Mouse (Mus musculus): ENCODE measurements around the gene Wdr74. TPM values are rescaled to one million over a fixed set of nuclear protein-coding genes. Genes with fewer than 3 reads are reported as not detected.

Wdr74 gene
- total RNA-seq (2021), result 10 to 100 TPM; 55.9 to 56.5 TPM

DNA sequence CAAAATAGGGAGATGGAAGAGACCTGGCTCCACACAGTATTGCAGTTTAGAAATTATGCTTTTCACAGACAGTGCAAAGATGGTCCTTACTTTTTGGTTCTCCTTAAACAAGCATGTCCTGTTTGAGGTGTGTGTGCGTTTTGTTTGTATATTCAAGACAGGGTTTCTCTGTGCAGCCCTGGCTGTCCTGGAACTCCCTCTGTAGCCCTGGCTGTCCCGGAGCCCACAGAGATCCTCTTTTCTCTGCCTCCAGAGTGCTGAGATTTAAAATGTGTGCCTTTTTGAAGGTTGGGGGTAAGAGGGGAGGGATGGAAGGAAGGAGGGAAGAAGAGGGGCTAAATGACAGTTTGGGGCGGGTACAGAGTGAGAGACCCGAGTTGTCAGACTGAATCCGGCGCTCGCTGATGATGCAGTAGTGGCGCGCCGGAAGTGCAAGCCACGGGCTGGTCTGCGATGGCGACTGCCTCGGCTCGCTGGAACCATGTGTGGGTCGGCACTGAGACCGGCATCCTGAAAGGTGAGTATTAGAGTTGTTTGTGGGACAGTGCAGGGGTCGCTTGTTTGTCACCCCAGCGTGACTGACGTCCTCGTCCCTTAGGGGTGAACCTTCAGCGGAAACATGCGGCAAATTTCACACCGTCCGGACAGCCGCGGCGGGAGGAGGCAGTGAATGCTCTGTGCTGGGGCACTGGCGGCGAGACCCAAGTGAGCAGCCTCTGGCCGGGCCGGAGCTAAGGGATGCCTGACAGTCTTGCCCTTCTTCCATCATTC is at the start of gene Wdr74:
Gene Wdr74 (plus strand): TSS at position 439 of the 771 bp plus-strand sequence.
- intact Hi-C loops (cut with DNase I), result no loop called here

DNA sequence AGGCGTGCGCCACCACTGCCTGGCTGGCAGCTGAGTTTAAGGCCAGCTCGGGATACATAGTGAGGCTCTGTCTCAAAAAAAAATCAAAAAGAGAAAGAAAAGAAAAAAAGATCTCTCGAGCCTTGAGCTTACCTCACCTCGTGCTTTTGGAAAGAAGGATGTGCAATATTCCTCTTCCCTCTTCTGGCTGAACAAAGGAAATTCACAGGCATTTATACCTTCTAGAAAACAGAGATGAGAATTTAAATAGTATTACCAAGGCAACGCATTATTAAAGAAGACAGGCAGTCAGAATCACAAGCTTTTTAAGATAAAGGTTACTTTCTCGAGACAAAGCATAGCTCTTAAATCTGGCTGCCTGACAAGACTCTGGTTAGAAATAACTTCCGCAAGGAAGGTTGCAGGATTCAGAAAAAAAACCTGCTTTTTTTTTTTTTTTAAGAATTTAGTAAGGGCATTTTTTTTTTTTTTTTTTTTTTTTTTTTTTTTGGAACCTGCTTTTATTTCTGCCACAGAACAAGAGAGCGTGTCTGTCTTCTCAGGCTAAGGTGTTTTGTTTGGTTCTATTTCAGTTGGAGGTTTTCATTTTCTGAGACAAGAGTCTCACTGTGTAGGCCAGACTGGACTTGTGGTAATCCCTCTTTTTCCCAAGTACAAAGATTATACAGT is 43.6 kb upstream of the Wdr74 start:
- DNase-seq, result no peak
- intact Hi-C loops (cut with DNase I), result no loop called here

More for the DNA sequence above, at the start of gene Wdr74:
- DNase-seq, result peak; percentile 93

DNA sequence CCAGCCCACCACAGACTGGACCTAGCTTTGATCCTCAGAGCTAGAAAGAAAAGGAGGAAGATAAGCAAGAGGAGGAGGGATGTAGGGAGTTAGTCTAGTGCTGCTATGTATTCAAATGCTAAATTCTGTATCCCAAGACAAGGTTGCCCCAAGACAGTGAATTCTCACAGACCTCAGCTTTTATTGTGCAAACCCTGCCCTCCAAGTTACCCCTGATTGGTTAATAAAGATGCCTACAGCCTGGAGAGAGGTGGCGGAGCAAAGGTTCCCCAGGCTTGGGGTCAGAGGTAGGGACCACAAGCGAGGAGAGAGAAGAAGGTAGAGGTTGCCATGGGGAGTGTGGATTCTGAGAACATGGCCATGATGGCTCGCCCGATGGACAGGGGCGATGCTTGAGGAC is 42.9 kb upstream of the Wdr74 start:
- intact Hi-C loops (cut with DNase I), result no loop called here
- no peak for DNase-seq

DNA sequence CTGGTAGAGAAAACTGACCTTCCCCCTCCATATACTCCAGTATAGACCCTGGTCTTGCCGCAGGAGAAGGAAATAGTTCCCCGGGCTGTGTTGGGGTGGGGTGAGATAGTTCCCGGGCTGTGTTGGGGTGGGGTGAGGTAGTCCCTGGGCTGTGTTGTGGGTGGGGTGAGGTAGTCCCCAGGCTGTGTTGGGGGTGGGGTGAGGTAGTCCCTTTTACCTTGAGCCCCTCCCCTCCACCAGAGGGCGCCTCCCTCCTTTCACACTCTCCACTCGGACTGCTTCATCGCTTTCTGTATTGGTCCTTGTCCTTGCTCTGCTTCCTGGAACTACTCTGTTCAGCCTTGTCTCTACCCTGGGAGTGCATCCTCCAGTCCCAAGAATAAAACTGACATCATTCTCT is 40.3 kb upstream of the Wdr74 start:
- no peak for DNase-seq
- intact Hi-C loops (cut with DNase I), result no loop called here

DNA sequence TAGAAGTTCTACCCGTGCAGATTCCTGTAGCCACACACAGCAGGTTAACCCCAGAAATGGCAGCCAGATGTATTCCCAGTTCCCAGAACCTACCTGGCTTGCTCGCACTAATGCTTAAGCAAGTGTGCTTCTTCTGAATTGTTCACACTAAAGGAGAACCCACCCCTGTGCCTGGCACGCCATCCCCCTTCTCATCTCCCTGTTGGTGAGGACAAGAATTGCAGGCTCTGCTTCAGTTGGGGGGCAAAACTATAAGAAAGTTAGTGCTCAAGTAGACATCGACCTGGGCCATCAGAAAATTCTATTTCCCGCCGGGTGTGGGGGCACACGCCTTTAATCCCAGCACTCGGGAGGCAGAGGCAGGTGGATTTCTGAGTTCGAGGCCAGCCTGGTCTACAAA is 36.0 kb upstream of the Wdr74 start:
- intact Hi-C loops (cut with DNase I), result no loop called here
- no peak for DNase-seq

DNA sequence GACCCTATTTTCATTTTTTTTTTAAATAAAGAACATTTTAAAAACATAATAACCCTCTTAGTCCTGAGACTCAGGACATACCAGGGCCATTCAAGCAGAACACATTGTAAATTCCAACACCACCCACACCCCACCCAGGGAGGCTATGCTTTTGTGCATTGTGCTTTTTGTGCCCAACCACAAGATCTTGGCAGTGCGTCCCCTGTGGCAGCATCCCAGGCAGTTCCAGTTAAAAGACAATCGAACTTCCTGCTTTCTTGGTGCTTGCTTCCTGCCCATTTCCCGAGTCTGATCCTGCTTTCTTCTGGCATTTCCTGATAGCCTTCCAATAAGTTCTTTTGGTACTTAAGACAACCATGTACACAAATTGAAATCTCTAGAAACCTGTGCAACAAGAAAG is 33.2 kb upstream of the Wdr74 start:
- intact Hi-C loops (cut with DNase I), result no loop called here

DNA sequence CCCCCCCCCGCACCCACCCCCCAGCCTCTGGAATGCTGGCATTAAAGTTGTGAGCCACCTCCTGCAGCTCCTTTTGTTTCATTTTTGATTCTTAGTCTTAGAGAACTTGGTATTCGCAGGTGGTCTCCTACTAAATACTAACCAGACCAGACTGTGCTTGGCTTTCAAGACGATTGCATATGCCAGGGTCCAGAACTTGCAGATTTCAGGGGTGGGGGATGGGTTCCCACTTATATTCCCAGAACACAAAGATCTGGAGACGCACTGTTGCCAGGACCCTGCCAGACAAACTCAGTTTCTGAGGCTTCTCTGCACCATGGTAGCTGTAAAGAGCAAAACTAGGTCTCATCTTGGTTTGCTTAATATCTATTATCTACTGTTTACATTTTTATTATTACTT is 32.1 kb upstream of the Wdr74 start:
- intact Hi-C loops (cut with DNase I), result no loop called here
- no peak for DNase-seq

More for the DNA sequence above, 33.2 kb upstream of the Wdr74 start:
- DNase-seq, result no peak

DNA sequence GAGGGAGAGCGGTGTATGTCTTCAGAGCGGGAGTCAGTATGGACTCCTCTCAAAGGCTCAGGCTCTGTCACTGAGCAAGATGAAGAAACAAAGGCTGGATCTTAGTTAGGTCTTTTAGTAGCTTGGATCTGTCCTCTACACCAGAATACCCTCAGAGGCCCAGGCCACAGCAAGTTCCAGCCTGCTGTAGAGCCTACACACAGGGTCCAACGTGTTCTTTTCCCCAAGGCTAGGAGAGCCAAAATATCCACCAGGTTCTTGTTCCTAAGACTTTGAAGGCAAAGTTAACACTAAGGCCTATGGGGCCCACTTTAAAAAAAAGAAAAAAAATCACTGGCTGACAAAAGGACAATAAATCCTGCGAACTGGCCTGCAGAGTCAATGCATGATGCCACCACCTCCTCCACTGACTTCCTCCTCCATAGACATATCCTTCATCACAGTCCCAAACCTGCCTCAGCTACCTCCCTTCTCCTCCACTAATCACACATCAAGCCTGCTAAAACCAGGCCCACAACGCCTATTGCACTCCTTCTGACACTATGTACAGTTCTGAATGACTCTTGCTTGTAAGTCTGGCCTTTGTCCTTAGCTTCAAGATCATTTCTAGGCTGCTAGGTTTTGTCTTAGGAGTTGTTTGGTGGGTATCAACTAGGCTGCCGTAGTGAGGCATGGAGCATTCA is 30.5 kb upstream of the Wdr74 start:
- intact Hi-C loops (cut with DNase I), result no loop called here
- no peak for DNase-seq

DNA sequence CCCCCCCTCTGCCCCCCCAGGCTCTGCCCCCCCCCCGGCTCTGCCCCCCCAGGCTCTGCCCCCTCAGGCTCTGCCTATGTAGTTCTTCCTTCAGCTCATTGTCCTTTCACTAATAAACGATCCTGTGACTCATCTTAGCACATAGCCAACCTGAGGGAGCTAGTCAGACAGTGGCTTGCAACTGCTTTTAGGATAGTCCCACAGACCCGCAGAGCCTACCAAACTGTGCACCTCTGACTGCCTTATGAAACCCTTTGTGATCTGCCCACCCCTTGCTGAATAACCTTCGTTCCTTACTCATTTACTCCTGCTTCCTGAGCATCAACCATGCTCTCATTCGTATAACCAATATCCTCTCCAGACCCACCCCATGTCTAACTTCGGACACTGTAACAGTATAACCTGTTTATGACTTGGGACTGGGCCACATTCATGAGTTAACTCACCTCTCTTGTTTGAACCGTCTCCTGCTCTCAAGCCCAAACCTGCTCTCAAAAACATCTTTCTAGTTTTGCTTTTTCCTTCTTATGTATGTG is 29.4 kb upstream of the Wdr74 start:
- intact Hi-C loops (cut with DNase I), result no loop called here
- no peak for DNase-seq

DNA sequence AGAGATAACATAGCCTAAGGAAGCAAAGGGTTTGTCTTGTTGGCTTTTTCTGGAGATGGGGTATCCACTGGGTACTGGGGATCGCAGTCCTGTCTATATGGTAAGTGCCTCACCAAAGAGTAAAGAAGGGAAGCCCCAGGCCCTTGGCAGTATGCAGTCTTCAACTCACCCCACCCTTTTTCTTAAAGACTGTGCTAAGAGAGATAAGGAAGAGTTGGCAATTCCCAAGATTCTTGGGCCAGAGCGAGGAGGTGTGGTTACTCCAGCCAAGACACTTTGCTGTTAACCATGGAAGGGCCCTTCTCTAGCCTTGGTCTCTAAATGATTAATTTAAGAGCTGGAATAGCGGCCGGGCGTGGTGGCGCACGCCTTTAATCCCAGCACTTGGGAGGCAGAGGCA is 28.7 kb upstream of the Wdr74 start:
- intact Hi-C loops (cut with DNase I), result no loop called here
- no peak for DNase-seq

DNA sequence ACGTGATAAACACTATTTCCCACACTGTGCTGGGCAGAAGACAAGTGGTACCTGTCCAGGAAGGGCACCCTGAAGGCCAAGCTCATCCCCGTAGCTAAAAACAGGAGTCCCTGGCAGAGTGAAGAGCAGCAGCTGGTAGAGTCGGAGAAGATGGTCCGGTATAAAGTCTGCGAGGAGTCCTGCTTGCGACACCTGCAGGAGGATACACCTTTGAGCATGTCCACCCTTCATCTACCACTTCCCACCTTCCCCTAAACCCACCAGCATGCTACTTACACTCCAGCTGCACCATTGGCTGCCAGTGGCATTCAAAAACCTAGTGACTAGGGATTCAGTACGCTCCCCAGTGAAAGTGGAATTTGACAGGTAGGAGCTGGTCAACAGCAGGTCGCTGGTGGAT is 26.7 kb upstream of the Wdr74 start:
- DNase-seq, result no peak
- intact Hi-C loops (cut with DNase I), result no loop called here

DNA sequence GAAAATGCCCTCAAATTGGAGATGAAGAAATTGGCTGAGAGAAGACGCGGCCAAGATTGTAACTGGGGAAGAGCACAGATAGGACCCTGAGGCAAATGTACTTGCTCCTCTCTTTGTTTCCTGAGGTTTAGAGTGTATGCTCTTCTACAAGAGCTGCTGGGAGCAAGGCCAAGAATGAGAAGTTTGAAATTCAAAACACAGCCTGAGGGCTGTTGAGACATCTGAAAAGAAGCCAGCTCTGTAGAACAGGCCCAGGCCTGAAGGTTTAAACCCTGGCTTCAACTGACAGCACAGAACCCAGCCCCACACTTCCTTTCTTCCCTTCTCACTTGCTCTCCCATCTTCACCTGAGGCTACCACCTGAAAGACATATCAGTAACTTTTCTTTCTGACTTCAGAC is 25.6 kb upstream of the Wdr74 start:
- peak; percentile 41 for DNase-seq
- intact Hi-C loops (cut with DNase I), result no loop called here

DNA sequence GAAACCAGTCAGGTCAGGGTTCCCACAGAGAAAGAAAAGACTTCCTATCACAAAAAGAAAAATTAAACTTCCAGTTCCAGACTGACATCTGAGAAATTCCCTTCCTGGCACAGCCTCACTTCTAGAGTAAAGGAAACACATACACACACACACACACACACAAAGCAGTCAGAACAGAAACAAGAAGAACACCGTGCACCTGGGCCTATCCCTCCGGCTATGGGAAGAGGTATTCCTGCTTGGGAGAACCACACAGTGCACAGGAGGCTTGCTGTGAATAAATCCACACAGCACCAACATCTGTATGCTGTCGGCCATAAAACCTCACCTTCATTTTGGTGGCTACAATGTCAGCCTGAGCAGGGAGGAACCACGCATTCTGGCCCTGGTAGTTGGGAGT is 24.1 kb upstream of the Wdr74 start:
- intact Hi-C loops (cut with DNase I), result no loop called here
- DNase-seq, result no peak

DNA sequence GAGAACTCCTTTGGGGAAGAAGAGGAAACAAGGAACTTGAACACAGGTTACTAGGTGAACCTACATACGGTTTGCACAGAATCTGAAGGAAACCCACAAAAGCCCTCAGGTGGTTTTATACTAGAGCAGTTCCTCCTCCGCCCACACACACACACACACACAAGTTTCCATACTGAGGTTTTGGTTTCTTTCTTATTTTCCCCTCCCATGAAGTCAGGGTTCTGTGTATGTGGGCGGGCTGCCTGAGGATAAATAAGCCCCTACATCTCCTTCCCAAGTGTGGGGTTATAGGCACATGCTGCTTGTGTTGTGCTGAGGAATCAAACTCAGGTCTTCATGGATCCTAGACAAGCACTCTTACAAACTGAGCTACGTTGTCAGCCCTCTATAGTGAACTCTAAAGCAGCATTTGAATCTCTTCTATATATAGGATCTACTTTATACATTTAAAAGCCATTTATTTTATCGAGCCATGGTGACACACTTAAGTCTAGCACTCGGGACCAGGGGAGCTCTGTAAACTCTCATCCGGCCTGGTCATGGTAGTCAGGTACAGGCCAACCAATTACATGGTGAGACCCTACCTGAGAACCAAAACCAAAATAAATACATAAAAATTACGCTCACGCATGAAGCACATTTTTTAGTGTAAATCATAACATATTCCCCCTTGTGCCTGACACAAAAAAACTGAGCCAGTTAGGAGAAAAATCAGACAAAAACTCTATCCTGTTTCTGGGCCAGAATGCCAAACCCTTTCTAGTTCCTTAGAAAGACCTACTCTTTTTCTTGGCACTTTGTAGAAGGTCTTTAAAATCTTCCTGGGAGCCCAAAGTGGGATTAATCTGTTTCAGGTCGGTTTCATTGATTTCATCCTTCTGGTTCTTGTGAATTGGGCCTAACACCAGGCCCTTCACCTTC is 23.4 kb upstream of the Wdr74 start:
- DNase-seq, result no peak
- intact Hi-C loops (cut with DNase I), result no loop called here

DNA sequence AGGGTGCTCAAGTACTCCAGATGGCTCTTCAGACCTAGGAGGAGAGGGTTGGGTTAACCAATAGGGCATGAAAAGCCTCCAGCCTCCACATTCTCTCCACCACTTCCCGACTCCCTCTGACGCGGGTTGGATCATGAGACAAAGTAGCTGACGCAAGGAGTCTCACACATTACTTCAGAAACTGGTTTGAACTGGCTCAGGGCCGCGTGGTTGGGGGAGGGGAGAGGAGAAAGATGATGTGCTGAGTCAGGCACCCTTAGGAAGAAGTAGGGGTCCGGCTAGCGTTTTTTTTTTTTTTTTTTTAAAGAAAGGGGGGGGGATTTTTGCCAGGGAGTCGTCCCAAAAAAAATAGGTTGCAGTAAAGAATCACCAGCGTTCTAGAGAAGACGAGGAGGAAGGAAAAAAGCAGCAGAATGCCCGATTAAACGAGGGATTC is 22.7 kb upstream of the Wdr74 start:
- peak; percentile 81 for DNase-seq
- intact Hi-C loops (cut with DNase I), result no loop called here

DNA sequence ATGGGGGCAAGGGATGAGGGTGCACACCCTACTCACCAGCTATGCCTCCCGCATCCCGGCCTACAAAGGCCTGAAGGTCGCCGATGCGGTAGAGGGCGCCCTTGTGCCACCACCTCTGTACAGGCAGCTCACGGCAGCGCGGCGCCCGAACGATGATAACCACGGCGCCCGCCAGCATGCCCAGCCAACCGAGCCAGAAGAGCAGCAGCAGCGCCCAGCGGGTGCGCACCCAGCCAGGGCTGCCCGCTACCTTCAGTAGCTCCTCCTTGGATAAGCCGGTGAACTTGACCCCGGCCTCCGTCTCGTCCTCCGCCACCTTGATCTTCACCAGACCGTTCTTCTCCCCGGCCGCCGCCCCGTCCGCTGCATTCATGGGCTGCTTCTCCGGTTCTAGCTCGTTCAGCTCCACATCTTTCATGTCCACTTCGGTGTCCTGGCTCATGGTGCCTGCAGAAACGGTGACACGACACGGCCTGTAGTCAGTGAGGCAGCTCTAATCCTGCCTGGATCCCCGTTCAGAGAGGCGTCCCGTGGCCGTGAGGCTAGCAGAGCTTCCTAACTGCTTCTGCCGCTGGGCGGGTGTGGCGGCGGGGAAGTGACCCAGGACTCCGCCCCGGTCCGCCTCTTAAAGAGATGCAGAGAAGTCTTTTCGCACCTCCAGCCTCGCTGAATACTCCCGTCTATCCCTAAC is 22.2 kb upstream of the Wdr74 start:
- intact Hi-C loops (cut with DNase I), result no loop called here
- DNase-seq, result peak; percentile 97

DNA sequence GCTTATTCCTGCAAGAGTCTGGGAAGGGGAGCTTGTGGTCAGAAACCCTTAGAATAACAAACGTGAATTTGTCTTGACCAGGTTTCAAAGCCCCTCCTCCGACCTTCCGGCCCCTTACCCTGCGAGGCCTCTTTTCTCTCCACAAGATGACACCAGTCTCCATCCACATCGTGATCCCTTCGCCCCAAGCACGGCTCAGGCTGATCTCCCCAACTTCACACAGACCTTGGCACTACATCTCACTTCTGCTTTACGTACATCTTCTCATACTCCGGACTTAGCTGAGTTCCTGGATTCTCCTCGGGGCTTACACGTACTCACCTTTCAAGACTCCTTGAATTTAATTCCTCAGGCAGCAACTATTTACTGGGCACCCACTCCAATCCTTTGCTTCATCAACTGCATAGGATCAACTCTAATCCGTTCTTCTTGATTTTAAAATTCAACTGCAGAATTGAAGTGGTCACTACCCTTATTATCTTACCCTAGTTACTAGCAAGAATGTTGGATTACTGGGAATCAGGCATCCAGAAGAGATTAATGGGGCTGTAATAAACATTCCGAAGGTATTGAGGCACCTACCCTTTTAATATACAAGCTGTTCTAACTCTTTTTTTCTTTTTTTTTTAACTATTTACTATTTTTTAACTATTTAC is 21.5 kb upstream of the Wdr74 start:
- DNase-seq, result no peak
- intact Hi-C loops (cut with DNase I), result no loop called here

DNA sequence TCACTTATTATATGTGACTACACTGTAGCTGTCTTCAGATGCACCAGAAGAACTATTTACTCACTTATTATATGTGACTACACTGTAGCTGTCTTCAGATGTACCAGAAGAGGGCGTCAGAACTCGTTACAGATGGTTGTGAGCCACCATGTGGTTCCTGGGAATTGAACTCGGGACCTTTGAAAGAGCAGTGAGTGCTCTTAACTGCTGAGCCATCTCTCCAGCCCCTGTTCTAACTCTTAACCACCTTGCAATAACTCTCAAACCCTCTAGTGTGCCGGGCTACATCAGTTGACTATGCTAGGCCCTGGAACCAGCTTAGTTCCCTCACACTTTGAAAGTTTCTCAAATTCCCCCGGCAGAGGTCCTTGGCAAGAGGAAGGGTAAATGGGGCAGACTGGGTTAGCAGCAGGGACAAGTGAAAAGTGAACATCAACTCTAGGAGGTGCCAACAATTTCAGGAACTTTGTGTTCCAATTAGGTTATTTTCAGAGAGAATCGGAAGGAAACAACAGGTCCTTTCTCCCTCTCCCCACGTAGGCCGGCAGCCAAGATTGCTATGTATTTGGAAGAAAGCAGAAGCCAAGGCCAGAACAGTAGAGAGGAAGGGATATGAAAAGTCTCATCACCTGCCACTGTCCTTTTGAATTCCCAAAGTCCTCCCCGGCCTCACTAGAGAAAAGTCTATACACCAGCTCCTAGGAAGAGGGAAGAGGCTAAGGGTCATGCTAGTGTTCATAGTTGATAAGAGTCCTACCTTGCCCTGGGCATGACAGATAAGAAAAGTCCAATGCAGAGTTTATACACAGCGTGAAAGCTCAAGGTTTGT is 20.8 kb upstream of the Wdr74 start:
- no peak for DNase-seq
- intact Hi-C loops (cut with DNase I), result no loop called here
